Mouse (Mus musculus): ENCODE results near the gene Cfap74. TPM values are rescaled to one million over a fixed set of nuclear protein-coding genes. Genes with fewer than 3 reads are reported as not detected.

The Cfap74 gene
- polyA plus RNA-seq, 1 experiment from 2014 or later, result 4.5 TPM

GRCm38 (mm10) chr4:155514810-155515209 is 105.8 kb downstream of the Cfap74 start:
- no peak overlapping the region for H3K4me2 ChIP-seq (ENCODE audit: low read length)
- H3K4me3 ChIP-seq (ENCODE audit: low read depth, low read length), result no peak overlapping the region
- H3K36me3 ChIP-seq (ENCODE audit: control insufficient read depth, insufficient read depth, low read length), result peaks cover 8% of the 10 kb centered on the region
- H3K9ac ChIP-seq (ENCODE audit: low read length), result no peak overlapping the region
- H3K4me1 ChIP-seq (ENCODE audit: control insufficient read depth, insufficient read depth, low read length), result no peaks in the 10 kb centered on the region; the same call in 1 of the 2 replicates
- no peaks in the 10 kb centered on the region for H3K27me3 ChIP-seq (replicated peaks; ENCODE audit: control insufficient read depth, insufficient read depth, low read length)
- WGBS, result 95% methylated on average over 2 of the region's 2 CpGs
- H3K9me3 ChIP-seq (replicated peaks; ENCODE audit: control insufficient read depth, low read length), result no peaks in the 10 kb centered on the region
- no peak for DNase-seq (ENCODE audit: low spot score)
- ATAC-seq, result no peak
- no peak overlapping the region for H3K27ac ChIP-seq (ENCODE audit: low read depth, low read length)

Other genes starting within 250 kb of the Cfap74 start
- gene Ski, start 186.6 kb upstream of the Cfap74 start, polyA plus RNA-seq (2014; fragmentation: Nextera tagmentation; extraction: Ambion mirVana), result 16.2 and 17.1 TPM in 2 replicates
- 81.2 and 87.4 TPM in 2 replicates for gene Faap20, start 159.4 kb upstream of the Cfap74 start, polyA plus RNA-seq (2014; fragmentation: Nextera tagmentation; extraction: Ambion mirVana)
- 45.4 and 52.5 TPM in 2 replicates for gene Prkcz, start 47.8 kb upstream of the Cfap74 start, polyA plus RNA-seq (2014; fragmentation: Nextera tagmentation; extraction: Ambion mirVana)
- gene Gabrd, start 11.1 kb upstream of the Cfap74 start, polyA plus RNA-seq (2014; fragmentation: Nextera tagmentation; extraction: Ambion mirVana), result 1.2 and 1.7 TPM in 2 replicates
- 0.40 TPM in 1 of 2 replicates, not detected in the other for gene Tmem52, start 59.9 kb downstream of the Cfap74 start, polyA plus RNA-seq (2014; fragmentation: Nextera tagmentation; extraction: Ambion mirVana)
- gene Gnb1, start 82.2 kb downstream of the Cfap74 start, polyA plus RNA-seq (2014; fragmentation: Nextera tagmentation; extraction: Ambion mirVana), result 1,105 and 1,139 TPM in 2 replicates
- 106 and 120 TPM in 2 replicates for gene Nadk, start 153.2 kb downstream of the Cfap74 start, polyA plus RNA-seq (2014; fragmentation: Nextera tagmentation; extraction: Ambion mirVana)
- 10.9 and 12.1 TPM in 2 replicates for gene Slc35e2, start 192.2 kb downstream of the Cfap74 start, polyA plus RNA-seq (2014; fragmentation: Nextera tagmentation; extraction: Ambion mirVana)
- gene Cdk11b, start 215.7 kb downstream of the Cfap74 start, polyA plus RNA-seq (2014; fragmentation: Nextera tagmentation; extraction: Ambion mirVana), result 39.9 and 42.8 TPM in 2 replicates
- gene Gm10563, start 236.2 kb downstream of the Cfap74 start, polyA plus RNA-seq (2014; fragmentation: Nextera tagmentation; extraction: Ambion mirVana), result not detected in 2 replicates
- gene Mmp23, start 244.2 kb downstream of the Cfap74 start, polyA plus RNA-seq (2014; fragmentation: Nextera tagmentation; extraction: Ambion mirVana), result 0.97 and 2.1 TPM in 2 replicates